Mouse (Mus musculus) layer of hippocampus, postnatal 10 days (tissue): ENCODE results near the gene Gm8068. TPM values are rescaled to one million over a fixed set of nuclear protein-coding genes. Genes with fewer than 3 reads are reported as not detected.
"Not testable (repeated sequence)": the region's sequence is repeated elsewhere in the genome, so short reads cannot be mapped to it uniquely, and the experiment has no call there.

Experiments used
- DNase-seq, 2 experiments: peaks; one replicate each; pipeline ENCODE4 v3.0.0; 2021; ENCODE audit warnings: low spot score in 2 of 2
- long read RNA-seq: library from polyadenylated mRNA; stranded (forward); transcript quantifications from one replicate; pipeline ENCODE4 v2.0.0, GENCODE M21; 2023
- total RNA-seq, 2 experiments: library from RNA; stranded (reverse); gene quantifications; 2 replicates each; pipeline ENCODE4 v1.2.3; 2021

The Gm8068 gene
- total RNA-seq: not detected
- long read RNA-seq: 0 reads

DNA sequence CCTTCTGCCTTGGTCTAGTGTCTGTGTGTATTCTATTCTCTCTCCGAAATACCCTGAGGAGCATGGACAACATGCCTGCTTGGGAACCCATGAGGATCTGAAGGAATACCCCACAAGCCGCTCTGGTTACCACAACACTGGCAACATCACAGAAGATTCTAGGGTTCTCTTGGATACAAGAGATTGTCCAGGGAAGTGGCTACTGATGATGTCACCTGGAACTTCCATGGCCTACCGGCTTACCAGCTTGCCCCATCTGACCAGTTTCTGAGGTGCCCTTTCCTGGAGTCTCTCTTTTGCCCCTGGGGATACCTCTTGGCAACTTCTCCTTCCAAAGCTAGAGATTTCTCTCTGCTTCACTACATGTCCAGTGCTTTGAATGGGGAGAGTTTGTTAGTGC is at the start of gene Gm8068:
TSS of gene Gm8068 (minus strand) at position 101 of the 400 bp plus-strand sequence.
- not testable (repeated sequence) for DNase-seq

DNA sequence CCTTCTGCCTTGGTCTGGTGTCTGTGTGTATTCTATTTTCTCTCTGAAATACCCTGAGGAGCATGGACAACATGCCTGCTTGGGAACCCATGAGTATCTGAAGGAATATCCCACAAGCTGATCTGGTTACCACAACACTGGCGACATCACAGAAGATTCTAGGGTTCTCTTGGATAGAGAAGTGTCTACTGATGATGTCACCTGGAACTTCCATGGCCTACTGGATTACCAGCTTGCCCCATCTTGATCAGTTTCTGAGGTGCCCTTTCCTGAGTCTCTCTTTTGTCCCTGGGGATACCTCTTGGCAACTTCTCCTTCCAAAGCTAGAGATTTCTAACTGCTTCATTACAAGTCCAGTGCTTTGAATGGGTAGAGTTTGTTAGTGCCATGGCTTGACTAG is 48.8 kb upstream of the Gm8068 start, which contains the start of gene Gm7929:
TSS of gene Gm7929 (minus strand) at position 101 of the 400 bp plus-strand sequence.
- not testable (repeated sequence) for DNase-seq

DNA sequence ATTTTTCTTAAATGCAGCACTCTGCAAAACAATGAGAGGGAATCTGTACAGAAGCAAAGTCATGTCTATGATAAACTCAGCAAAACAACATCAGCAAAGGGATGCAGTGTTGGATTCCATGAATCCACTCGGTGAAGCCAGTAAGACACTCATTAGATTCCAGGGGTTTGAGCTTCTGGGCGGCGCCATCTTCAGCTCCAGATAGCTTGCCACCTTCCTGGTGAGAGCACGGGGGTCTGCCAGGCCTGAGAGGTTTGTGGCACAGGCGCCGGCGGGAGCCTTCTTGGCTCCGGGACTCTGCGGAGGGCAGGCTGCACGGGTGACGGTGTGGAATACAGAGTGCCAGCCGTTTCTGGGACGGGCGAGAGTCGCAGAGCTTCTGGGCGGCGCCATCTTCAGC is 21.8 kb upstream of the Gm8068 start:
- DNase-seq: not testable (repeated sequence)

DNA sequence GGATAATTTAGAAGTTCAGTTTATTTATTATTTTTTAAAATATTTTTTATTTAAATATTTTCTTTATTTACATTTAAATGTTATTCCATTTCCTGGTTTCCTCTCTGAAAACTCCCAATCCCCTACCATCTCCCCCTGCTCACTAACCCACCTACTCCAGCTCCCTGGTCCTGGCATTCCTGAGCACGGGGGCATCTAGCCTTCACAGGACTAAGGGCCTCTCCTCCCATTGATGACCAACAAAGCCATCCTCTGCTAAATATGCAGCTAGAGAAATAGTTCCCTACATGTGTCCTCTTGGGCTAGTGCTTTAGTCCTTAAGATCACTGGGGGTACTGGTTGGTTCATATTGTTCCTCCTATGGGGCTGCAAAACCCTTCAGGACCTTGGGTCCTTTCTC is 15.5 kb upstream of the Gm8068 start:
- DNase-seq: not testable (repeated sequence)

DNA sequence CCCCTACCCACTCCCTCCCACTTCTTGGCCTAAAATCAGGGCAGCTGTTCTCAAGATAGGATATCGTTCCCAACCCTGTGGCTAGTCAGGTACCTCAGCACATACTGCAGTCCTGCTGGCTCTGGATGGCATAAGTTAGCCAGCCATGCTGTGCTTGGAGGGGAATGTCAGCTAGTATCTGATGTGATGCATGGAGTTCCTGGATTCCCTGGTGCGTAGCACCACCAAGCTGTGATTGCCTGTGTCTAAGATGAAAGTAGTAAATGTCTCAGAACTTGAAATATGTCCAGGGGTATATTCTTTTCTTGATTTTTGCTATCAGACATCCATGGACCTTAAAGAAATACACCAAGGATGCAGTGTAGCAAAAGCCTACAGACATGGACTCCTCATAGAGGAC is 53.5 kb downstream of the Gm8068 start:
- DNase-seq: peak in 1 of 2 experiments; percentile 6

Other genes with a start within 250 kb of the Gm8068 start
- not detected for gene Gm7954, start 248.4 kb downstream of the Gm8068 start, total RNA-seq
- gene Gm3486, start 212.4 kb downstream of the Gm8068 start, total RNA-seq: not detected
- gene Gm7970, start 146.3 kb downstream of the Gm8068 start, total RNA-seq: not detected
- gene 1700049E17Rik2, start 128.7 kb downstream of the Gm8068 start, total RNA-seq: under 1 TPM in 1 of 2 experiments, not detected in 1; 0.33 TPM
- not detected for gene Gm3072, start 77.3 kb downstream of the Gm8068 start, total RNA-seq
- under 1 TPM in 1 of 2 experiments, not detected in 1; 0.94 TPM for gene Gm3676, start 55.4 kb downstream of the Gm8068 start, total RNA-seq
- not detected for gene Gm7929, start 48.7 kb upstream of the Gm8068 start, total RNA-seq
- not detected for gene Gm47189, start 70.6 kb upstream of the Gm8068 start, total RNA-seq
- gene Gm7980, start 205.4 kb upstream of the Gm8068 start, total RNA-seq: not detected
- gene 1700049E17Rik1, start 223.1 kb upstream of the Gm8068 start, total RNA-seq: not detected
- gene 1700024B05Rik, start 242.1 kb upstream of the Gm8068 start, total RNA-seq: not detected